Mouse (Mus musculus) forebrain, embryonic 15.5 days (tissue): ENCODE results near the gene Slc6a4. TPM values are rescaled to one million over a fixed set of nuclear protein-coding genes. Genes with fewer than 3 reads are reported as not detected.

Source experiments
- ATAC-seq: fragments of 200-750 bp; cut with Nextera tagmentation; replicated peaks from 2 replicates; pipeline ENCODE4 v1.8.0; 2017; ENCODE audit warnings: mild to moderate bottlenecking, moderate TSS enrichment, moderate library complexity
- H3K27ac ChIP-seq: fragments of 300-500 bp; sonication (generic); replicated peaks from 2 replicates; pipeline ENCODE4 v1.5.1; 2015; ENCODE audit warnings: mild to moderate bottlenecking, inconsistent platforms
- H3K27me3 ChIP-seq: fragments of 300-500 bp; sonication (generic); 2 replicates; pipeline ENCODE4 v1.6.1; 2015; ENCODE audit warnings: inconsistent platforms
- H3K36me3 ChIP-seq: fragments of 300-500 bp; sonication (generic); 2 replicates; pipeline ENCODE4 v1.6.1; 2015; ENCODE audit warnings: mild to moderate bottlenecking, inconsistent platforms
- H3K4me1 ChIP-seq: fragments of 300-500 bp; sonication (generic); 2 replicates; pipeline ENCODE4 v1.6.1; 2015; ENCODE audit warnings: inconsistent platforms
- H3K4me2 ChIP-seq: fragments of 300-500 bp; sonication (generic); replicated peaks from 2 replicates; pipeline ENCODE4 v1.6.1; 2015; ENCODE audit warnings: mild to moderate bottlenecking, inconsistent platforms
- H3K4me3 ChIP-seq: fragments of 300-500 bp; sonication (generic); 2 replicates; pipeline ENCODE4 v1.5.1; 2015; ENCODE audit warnings: mild to moderate bottlenecking, inconsistent platforms
- H3K9ac ChIP-seq: fragments of 300-500 bp; sonication (generic); replicated peaks from 2 replicates; pipeline ENCODE4 v1.6.1; 2015; ENCODE audit warnings: mild to moderate bottlenecking, inconsistent platforms
- H3K9me3 ChIP-seq: fragments of 300-500 bp; sonication (generic); 2 replicates; pipeline ENCODE4 v1.6.1; 2016; ENCODE audit warnings: inconsistent platforms
- WGBS: fragments of 180-500 bp; shearing (Covaris S2); methylation state at CpG from one replicate; pipeline ENCODE4 v1.1.7; 2015; ENCODE audit warnings: mixed read lengths; 5-methylcytosine and 5-hydroxymethylcytosine counted together
- polyA plus RNA-seq: library from polyadenylated mRNA; unstranded; fragments of >200 nt; fragmentation: Nextera tagmentation; extraction: Ambion mirVana; gene quantifications from 2 replicates; pipeline ENCODE4 v1.2.1, GENCODE M21; 2015

Slc6a4 gene
- polyA plus RNA-seq: 0.43 and 0.60 TPM in 2 replicates

GRCm38 (mm10) chr11:76997916-76998704 lies at the start of gene Slc6a4:
TSS of gene Slc6a4 (plus strand) at chr11:76998603.
- H3K36me3 ChIP-seq: no peaks in the 10 kb centered on the region
- peaks cover 53% of the 10 kb centered on the region for H3K27me3 ChIP-seq
- H3K4me2 ChIP-seq: peak within 1 kb of the TSS; percentile 98
- no peaks in the 10 kb centered on the region for H3K9me3 ChIP-seq
- H3K4me1 ChIP-seq: peaks cover 25% of the 10 kb centered on the region
- H3K9ac ChIP-seq: peak within 1 kb of the TSS; percentile 61
- H3K27ac ChIP-seq: no peak within 1 kb of the TSS
- H3K4me3 ChIP-seq: peak within 1 kb of the TSS; percentile 57
- ATAC-seq: no peak
- WGBS: 0% methylated on average over 51 of the region's 52 CpGs

GRCm38 (mm10) chr11:76953536-76953935 lies 44.9 kb upstream of the Slc6a4 start:
- H3K4me2 ChIP-seq: no peak overlapping the region
- 92% methylated on average over 2 of the region's 2 CpGs for WGBS
- ATAC-seq: no peak
- H3K36me3 ChIP-seq: peaks cover 64% of the 10 kb centered on the region
- no peak overlapping the region for H3K4me3 ChIP-seq
- no peak overlapping the region for H3K27ac ChIP-seq
- H3K4me1 ChIP-seq: no peaks in the 10 kb centered on the region
- H3K9me3 ChIP-seq: no peaks in the 10 kb centered on the region
- H3K27me3 ChIP-seq: no peaks in the 10 kb centered on the region
- H3K9ac ChIP-seq: no peak overlapping the region

DNA sequence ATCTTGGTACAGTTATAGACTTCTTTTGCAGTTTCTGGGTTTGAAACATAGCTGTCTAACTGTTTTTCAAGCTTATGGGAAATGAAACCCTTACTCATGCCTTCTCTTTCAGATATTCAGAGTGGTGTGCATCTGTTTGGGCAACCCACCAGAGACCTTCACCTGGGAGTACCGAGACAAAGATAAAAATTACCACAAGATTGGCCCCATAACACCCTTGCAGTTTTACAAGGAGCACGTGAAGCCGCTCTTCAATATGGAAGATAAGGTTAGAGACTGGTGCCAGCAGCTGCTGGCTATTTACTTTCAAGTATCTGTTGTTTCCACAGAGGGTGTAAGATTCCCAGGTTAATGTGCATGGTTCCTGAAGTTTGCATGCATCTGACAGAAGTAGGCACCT lies 32.7 kb upstream of the Slc6a4 start:
- Histone ChIP-seq H3K4me3 (no peak overlapping the region), H3K27ac (no peak overlapping the region), H3K27me3 (no peaks in the 10 kb centered on the region), H3K9me3 (no peaks in the 10 kb centered on the region), H3K36me3 (peaks cover 77% of the 10 kb centered on the region), H3K4me2 (no peak overlapping the region), H3K4me1 (no peaks in the 10 kb centered on the region), H3K9ac (no peak overlapping the region)
- ATAC-seq: no peak
- WGBS: 95% methylated on average over 3 of the region's 3 CpGs

DNA sequence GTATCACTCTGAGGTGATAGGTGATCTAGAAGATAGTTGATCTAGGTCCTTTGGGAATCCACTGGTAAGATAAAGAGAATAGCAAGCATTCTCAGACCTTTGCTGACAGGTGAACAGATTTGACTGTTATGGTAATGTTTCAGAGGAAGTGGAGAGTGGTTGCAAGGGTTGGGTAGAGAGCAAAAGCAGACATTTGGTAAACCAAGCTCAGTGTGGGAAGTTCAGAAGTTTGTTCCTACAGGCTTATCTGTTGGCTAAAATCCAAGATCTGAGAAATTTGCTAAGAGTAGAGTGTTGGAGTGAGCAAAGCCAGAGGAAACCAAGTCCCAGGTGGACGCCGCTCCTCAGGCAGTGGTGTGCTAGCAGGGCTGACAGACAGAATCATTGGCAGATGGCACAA lies 28.1 kb upstream of the Slc6a4 start:
- no peak overlapping the region for H3K4me3 ChIP-seq
- no peak for ATAC-seq
- H3K4me1 ChIP-seq: no peaks in the 10 kb centered on the region
- H3K27me3 ChIP-seq: no peaks in the 10 kb centered on the region
- H3K4me2 ChIP-seq: no peak overlapping the region
- H3K9me3 ChIP-seq: no peaks in the 10 kb centered on the region
- no peak overlapping the region for H3K9ac ChIP-seq
- WGBS: 97% methylated on average over 2 of the region's 2 CpGs
- no peak overlapping the region for H3K27ac ChIP-seq
- peaks cover 79% of the 10 kb centered on the region for H3K36me3 ChIP-seq

GRCm38 (mm10) chr11:76974680-76975319 lies 23.6 kb upstream of the Slc6a4 start:
- no peak overlapping the region for H3K27ac ChIP-seq
- H3K36me3 ChIP-seq: peaks cover 63% of the 10 kb centered on the region
- no peak overlapping the region for H3K4me2 ChIP-seq
- 88% methylated on average over 7 of the region's 7 CpGs for WGBS
- no peak for ATAC-seq
- no peaks in the 10 kb centered on the region for H3K27me3 ChIP-seq
- no peak overlapping the region for H3K4me3 ChIP-seq
- no peaks in the 10 kb centered on the region for H3K9me3 ChIP-seq
- H3K4me1 ChIP-seq: no peaks in the 10 kb centered on the region
- H3K9ac ChIP-seq: no peak overlapping the region

DNA sequence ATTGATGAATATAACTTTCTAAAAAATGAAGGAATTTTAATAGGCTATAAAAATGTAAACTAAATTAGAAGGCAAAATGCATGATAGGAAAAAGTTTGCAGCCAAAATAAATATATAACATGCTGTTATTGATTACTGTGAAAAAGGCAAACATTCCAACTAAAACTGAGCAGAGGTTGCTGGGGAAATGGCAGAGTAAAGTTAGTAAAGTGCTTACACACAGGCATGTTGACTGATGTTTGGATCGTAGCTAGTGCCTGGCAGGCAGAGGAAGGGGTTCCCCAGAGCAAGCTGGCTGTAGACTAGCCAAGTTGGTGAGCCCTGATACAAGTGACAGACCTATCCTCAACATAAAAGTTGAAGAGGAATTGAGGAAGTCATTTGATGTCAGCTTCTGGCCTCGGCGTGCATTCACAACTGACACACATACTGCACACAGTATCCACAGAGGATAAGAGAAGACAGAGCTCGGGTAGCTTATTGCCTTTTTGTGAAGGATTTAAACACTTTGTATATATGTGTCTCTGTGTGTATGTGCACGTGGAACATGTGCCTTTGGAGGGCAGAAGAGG lies 16.7 kb upstream of the Slc6a4 start:
- no peak overlapping the region for H3K4me3 ChIP-seq
- H3K9ac ChIP-seq: no peak overlapping the region
- H3K27me3 ChIP-seq: no peaks in the 10 kb centered on the region
- no peaks in the 10 kb centered on the region for H3K9me3 ChIP-seq
- ATAC-seq: no peak
- H3K4me2 ChIP-seq: no peak overlapping the region
- WGBS: 92% methylated on average over 5 of the region's 5 CpGs
- no peaks in the 10 kb centered on the region for H3K4me1 ChIP-seq
- peaks cover 26% of the 10 kb centered on the region for H3K36me3 ChIP-seq
- no peak overlapping the region for H3K27ac ChIP-seq

DNA sequence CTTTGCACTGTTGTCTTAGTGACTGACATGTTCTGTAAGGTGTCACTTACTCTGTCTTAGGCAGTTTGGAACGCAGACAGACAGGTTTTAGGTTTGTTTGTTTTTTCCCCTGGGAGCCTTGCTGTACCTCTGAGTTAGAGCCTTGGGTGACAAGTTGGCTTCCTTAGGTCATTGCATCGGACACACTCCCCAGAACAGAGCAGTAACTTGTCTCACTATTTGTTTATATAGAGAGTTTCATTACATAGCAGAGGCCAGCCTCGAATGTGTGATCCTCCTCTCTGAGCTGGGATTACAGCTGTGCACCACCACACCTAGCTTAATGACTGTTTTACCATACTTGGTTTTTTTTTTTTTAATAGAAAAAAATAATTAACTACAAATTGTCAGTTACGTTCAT lies 16.0 kb upstream of the Slc6a4 start:
- Histone ChIP-seq H3K4me3 (no peak overlapping the region), H3K27me3 (no peaks in the 10 kb centered on the region), H3K4me1 (no peaks in the 10 kb centered on the region), H3K4me2 (no peak overlapping the region), H3K9me3 (no peaks in the 10 kb centered on the region), H3K36me3 (peaks cover 32% of the 10 kb centered on the region), H3K27ac (no peak overlapping the region), H3K9ac (no peak overlapping the region)
- 92% methylated on average over 4 of the region's 4 CpGs for WGBS
- no peak for ATAC-seq

DNA sequence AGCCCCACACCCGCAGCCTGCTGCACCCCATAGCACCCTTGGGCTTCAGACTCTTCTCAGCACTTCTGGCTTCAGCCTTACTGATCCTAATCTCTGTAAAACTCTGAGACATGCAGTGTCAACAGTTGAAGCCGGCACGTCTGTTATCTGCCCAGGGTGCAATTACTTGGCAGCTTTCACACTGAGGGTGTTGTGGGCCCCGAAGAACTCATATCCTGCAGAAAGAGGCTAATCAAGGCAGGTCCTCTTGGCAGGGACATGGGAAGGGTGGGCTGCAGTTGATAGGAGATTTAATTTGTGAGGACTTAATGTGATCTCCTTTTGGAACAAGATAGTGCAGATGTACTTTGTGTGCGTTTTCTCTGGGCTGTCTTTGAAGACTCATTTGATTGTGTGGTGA lies 14.8 kb upstream of the Slc6a4 start:
- ATAC-seq: no peak
- H3K4me3 ChIP-seq: no peak overlapping the region
- H3K27ac ChIP-seq: no peak overlapping the region
- 92% methylated on average over 5 of the region's 5 CpGs for WGBS
- no peaks in the 10 kb centered on the region for H3K9me3 ChIP-seq
- no peaks in the 10 kb centered on the region for H3K4me1 ChIP-seq
- H3K9ac ChIP-seq: no peak overlapping the region
- no peaks in the 10 kb centered on the region for H3K27me3 ChIP-seq
- peaks cover 30% of the 10 kb centered on the region for H3K36me3 ChIP-seq
- H3K4me2 ChIP-seq: no peak overlapping the region

DNA sequence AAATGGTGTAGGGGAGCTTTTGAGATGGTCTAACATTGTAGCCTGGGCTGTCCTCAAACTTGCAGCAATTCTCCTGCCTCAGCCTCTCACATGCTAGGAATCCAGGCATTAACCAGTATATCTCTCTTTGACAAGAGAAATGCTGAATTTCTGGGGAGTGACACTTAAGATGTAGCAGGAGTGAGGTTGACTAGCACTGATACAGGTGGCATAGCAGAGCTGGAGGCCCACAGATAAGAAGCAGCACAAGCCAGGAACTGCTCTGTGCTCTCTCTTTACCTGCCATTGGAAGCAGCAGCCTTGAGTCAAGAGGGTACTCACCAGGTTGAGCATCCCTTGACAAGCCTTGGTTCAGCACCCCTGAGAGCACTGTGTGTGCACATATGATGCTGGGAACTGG lies 14.2 kb upstream of the Slc6a4 start:
- ATAC-seq: no peak
- Histone ChIP-seq H3K36me3 (peaks cover 25% of the 10 kb centered on the region), H3K4me3 (no peak overlapping the region), H3K9ac (no peak overlapping the region), H3K27me3 (no peaks in the 10 kb centered on the region), H3K4me2 (no peak overlapping the region), H3K4me1 (no peaks in the 10 kb centered on the region), H3K27ac (no peak overlapping the region), H3K9me3 (no peaks in the 10 kb centered on the region)

DNA sequence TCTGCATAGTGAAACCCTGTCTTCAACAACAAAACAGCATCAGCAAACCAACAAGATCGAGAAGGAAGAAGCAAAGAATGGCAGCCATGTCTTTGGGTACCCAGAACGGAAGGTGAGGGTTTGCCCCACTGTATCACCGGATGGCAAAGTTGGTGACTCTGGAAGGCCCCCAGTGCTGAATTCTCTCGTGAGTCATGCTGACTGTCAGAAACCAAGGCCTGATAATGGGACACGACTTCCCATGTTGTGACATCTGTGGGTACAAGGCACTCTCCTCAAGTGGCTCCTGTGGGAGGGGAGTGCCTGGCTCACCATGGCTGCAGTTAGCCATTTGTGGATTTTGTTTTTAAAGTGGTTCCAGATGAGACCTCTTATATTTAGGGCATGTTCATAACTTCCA lies 7.6 kb upstream of the Slc6a4 start:
- Histone ChIP-seq H3K4me2 (no peak overlapping the region), H3K27me3 (no peaks in the 10 kb centered on the region), H3K4me3 (no peak overlapping the region), H3K9ac (no peak overlapping the region), H3K9me3 (no peaks in the 10 kb centered on the region), H3K4me1 (no peaks in the 10 kb centered on the region), H3K27ac (no peak overlapping the region), H3K36me3 (peaks cover 18% of the 10 kb centered on the region)
- ATAC-seq: no peak
- 76% methylated on average over 5 of the region's 5 CpGs for WGBS

DNA sequence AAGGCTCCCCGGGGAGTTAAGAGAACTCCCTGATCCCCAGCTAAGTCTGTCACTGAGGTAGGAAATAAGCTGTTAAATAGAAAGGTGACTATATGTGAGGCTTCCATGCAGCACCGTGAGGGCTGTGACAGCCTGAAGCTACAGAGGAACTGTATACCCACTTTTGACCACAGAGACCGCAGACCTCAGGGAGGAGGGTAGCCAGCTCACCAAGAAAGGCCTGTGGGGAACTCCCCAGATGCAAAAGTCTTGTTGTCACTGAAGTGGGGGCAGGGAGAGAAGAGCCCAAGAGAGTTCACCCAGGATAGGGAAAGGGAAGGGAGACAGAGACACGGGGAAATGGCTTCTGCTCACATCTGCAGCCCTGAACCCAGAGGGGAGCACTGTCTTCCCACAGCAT lies 5.5 kb upstream of the Slc6a4 start:
- no peak for ATAC-seq
- peaks cover under 1% of the 10 kb centered on the region; the same call in 1 of the 2 replicates for H3K36me3 ChIP-seq
- H3K9me3 ChIP-seq: no peaks in the 10 kb centered on the region
- peaks cover 14% of the 10 kb centered on the region for H3K4me1 ChIP-seq
- 37% methylated on average over 4 of the region's 4 CpGs for WGBS
- H3K9ac ChIP-seq: no peak overlapping the region
- peaks cover 13% of the 10 kb centered on the region; the same call in 1 of the 2 replicates for H3K27me3 ChIP-seq
- H3K4me2 ChIP-seq: no peak overlapping the region
- no peak overlapping the region for H3K4me3 ChIP-seq
- no peak overlapping the region for H3K27ac ChIP-seq

DNA sequence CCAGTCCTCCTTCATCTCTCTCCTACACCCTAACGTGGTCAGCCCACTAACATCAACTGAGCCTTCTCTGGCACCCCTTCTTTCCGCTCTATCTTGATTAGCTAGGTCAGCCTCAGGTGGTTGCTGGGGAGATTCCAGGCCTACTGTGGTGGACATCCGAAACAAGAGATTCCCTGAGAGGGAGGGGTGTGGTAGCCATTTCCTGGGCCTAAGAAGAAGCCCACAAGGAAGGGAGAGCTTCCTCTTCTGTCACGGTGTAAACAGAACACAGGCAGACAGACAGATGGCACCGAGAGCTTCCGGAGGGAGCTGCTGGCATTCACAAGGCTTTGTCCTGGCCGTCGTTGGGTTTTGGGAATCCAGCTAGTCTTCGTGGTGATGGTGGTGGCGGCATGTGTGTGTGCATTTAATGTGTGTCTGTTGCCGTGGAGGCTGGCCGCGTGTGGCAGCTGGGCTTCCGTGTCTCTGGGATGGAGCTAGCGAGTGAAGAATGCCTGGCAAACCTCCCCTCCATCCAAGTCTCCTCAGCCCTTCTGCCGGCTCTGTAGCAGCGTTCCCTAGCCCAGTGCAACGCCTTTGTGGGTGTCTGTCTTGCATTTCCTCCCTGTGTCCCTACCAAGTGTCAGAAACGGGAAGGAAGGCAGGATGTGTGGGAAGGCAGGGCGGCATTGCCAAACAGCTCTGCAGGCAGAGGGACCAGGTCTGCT lies 2.3 kb upstream of the Slc6a4 start:
- Histone ChIP-seq H3K4me2 (no peak overlapping the region), H3K36me3 (no peaks in the 10 kb centered on the region), H3K4me1 (peaks cover 25% of the 10 kb centered on the region), H3K9me3 (no peaks in the 10 kb centered on the region), H3K27me3 (peaks cover 44% of the 10 kb centered on the region), H3K4me3 (no peak overlapping the region), H3K27ac (no peak overlapping the region), H3K9ac (no peak overlapping the region)
- WGBS: 55% methylated on average over 20 of the region's 20 CpGs
- no peak for ATAC-seq
